Mouse (Mus musculus): ENCODE measurements around the gene Cbll1.

Cbll1 gene

DNA sequence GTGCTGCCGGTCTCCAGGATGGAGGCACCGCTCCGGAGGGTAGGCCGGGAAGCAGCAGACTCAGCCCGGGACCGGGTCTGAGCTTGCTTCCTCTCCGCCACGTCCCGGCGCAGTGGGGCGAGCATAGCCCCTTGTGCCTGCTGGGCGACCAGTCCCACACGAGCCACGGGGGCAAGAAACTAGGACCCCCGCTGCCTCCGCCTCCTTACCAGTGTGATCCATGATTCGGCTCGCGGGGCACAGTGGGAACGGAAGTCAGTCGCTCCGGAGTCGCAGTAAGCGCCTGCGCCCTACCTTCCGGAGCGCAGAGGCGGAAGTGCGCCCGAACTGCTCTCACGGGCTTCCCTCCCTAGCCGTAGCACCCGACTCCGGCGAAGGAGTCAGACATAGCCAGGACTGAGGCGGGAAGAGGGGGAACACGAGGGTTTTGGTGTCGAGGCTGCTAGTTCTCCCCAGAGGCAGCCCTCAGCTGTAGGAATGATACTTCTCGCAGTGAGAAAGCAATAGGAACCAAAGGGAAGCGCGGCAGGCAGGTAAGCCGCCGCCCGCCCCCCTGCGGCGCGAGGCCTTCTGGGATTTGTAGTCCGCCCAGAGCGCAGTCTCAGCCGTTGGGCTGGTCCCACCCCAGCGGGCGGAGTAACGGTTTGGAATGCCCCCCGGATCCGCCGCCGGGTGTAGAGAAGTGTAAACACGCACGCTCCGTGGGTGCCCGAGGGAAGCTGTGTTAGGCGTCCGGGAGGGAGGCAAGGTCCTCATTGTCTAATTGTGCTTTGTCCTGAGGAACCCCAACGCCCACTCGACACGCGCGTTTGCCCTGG is at the start of gene Cbll1:
Gene Cbll1 (minus strand): TSS at position 303 of the 818 bp plus-strand sequence.
- peak; percentile 84 for DNase-seq (ENCODE audit: low read depth, low spot score)

DNA sequence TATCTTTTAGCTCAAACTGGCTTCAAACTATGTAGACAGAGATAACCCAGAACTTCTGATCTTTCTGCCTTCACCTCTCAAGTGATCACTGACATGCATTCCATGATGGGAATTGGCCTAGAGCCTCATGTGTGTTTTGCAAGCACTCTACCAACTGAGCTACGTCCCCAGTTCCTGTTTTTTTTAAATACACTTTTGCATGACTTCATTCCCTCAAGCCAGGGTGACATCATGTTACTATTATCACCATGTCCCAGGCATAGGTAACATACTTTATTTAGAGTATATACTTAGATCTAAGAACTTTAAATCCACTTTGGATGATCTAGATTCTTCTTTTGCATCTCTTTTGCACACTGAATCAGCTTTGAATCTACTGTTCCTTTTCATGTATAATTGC is 46.6 kb upstream of the Cbll1 start:
- DNase-seq (ENCODE audit: low read depth, low spot score): no peak

DNA sequence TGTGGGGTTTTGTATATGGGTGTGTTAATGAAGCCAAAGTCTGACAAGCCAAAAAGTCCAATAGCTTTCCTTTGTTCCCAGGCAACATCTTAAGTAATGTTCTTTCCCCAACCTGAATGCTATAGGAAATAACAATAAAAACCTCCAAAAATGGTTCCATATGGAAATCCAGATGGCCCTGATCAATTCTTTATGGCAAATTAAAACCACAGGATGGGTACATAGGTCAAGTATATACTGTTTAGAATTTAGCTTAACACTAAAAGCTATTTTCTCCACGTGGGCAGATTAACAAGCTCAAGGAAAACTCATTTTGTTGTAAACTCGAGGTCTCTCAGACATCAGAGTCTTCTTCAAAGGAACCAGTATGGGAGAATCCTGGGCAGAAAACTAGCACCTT is 45.8 kb upstream of the Cbll1 start:
- no peak for DNase-seq (ENCODE audit: low read depth, low spot score)

DNA sequence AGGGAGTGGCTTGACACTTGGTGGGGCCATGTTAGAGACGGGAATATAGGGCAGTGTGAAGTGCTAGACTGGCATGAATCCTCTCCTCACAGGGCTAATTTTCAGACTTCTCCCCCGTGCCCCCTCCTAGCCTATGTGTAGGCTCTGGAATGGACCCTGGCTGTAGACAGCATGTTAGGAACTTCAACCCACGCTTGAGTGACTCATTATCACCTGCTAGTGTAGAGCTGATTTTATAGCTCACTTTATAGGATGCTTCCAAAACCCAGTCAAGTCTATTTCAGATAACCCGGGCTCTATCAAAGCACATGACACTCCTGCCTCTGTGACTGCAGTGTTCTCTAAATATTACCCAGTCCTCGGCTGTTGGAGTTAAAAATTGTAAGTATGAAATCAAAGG is 42.1 kb upstream of the Cbll1 start:
- DNase-seq (ENCODE audit: low read depth, low spot score): no peak

DNA sequence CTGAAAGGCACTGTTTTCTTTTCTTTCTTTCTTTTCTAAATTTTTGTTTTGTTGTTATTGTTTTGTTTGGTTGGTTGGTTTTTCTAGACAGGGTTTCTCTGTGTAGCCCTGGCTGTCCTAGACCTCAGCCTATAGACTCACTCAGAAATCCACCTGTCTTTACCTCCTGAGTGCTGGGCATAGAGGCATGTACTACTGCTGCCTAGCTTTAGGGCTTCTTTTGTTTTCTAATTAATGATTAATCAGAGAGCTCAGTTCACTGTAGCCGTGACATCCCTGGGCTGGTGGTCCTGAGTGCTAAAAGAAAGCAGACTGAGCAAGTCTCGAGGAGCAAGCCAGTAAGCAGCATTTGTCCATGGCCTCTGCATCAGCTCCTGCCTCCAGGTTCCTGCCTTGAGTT is 40.4 kb upstream of the Cbll1 start:
- no peak for DNase-seq (ENCODE audit: low read depth, low spot score)

DNA sequence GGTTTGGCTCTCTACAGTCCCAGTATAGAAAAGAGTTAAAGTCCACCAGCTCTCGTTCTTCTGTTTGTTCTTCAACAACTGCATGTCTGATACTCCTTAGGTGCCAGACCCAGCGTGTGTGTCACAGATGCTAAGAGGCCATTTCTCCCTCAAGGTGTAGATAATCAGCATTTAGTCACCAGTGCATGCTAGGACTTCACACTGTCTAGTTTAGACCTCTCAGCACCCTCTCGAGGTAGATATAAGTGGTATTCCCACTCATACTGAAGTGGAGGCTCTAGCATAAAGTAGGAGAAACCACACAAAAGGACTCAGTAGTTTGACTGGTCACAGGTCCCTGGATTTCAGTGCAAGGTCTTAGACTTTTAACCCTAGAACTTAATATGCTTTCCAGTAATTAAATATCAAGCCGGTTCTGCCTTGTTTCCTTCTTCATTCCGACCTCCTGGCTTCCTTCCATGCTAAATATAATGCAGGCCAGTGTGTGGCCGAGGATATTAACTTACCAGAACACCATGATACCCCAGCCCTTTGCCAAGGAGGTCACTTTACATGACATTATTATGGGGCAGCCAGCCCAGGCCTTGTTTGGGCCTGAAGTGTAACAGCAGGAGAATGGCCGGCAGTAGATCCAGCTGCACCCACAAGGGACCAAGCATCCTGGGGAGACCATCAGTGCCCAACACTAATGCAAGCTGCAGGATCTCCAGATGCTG is 38.3 kb upstream of the Cbll1 start:
- DNase-seq (ENCODE audit: low read depth, low spot score): no peak

DNA sequence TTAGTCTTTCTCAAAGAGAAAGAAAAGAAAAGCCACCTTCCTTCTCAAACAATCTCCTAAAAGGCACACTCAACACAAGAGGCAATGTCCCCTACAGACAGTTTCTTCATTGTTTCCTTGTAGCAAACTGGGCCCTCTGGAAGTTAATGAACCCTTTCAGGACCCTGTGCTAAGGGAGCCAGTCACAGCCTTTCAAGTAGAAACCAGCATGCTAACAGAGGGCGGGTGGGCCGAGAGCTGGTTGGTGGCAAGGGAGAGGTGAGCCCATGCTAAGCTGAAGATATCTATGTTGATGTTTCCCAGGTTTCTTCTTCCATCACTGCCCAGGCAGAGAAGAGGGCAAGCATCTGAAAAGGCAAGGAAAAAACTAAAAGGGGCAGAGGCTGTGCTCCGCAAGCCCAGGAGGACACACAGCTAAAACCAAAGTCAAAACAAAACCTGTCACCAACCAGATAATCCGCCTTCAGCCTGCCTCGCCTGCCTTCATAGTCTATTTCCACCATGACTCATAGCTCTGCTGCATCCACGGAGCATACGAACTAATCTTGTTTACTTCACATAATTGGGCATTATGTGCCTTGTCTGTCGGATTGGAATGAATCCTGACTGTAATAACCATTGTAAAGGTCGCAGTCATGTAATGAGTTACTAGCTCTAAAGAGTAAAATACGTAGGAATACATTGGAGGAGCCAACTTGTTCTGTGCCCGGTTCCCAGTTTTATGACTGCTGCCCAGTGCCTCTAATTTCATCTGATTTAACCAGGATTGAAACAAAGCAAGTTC is 34.8 kb upstream of the Cbll1 start:
- no peak for DNase-seq (ENCODE audit: low read depth, low spot score)

DNA sequence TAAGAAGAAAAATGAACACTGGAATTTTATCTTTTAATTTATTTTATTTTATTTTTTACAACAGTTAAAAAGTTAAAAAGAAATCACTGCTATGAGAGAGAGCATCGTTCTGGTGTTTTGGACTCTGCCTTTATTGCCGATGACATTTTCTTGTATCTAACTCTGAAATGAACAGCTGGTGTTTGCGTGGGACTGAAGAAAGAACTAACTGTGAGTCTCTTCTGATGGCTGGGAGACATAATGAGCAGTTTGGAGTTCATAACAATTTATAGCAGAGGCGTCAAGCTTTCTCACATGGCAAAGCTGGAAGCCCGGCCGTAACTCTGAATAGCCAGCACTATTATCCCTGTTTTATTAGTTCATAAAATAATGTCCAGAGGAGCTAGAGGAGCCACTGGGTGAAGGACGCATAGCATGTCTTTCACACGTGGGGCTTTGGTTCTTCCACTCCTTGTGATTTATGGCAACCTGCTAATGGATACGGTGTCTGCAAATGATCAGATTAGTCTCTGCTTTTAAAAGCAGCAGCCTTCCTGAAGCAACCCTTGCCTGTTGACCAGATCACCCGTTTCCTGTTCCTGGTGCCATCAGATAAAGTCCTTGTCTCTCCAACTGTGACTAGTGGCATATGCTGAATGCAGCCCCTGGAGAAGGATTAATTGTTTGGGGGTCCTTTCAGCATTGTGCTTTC is 33.9 kb upstream of the Cbll1 start:
- DNase-seq (ENCODE audit: low read depth, low spot score): no peak

DNA sequence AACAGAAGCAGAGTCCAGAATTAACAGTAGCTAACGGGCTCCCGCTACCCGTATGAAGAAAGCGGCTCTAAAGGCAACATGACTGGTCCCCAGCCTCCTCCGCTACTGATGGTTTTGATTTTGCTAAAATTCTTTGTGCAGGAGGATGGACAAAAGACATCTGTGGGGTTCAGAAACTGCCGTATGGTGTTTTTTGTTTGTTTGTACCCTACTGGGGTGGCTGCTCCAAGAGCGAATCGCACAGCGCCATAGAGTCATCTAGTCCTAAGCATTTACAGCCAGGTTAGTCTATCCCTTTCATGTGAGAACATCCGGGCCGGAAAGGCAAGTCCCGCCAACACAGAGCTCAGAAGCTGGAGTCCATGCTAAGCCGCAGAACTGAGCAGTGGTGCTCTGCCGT is 32.6 kb upstream of the Cbll1 start:
- DNase-seq (ENCODE audit: low read depth, low spot score): no peak

DNA sequence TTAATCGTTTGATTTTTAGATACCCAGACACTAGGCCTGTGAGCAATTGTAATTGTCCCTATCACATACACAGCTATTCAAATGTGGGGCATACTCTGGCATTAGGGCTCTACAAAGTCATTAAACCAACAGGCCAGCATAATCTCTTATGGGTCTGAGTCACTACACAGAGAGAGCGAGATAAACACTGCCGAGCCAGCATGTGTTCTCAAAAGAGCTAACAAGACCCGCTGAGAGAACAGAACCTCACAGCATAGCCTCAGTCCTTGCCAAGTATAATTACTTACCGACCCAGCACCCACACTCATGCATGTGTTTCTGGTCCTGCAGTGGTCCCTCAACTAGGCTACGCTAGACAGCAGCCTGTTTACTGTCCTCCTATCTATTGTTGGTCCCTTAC is 28.0 kb upstream of the Cbll1 start:
- DNase-seq (ENCODE audit: low read depth, low spot score): no peak

DNA sequence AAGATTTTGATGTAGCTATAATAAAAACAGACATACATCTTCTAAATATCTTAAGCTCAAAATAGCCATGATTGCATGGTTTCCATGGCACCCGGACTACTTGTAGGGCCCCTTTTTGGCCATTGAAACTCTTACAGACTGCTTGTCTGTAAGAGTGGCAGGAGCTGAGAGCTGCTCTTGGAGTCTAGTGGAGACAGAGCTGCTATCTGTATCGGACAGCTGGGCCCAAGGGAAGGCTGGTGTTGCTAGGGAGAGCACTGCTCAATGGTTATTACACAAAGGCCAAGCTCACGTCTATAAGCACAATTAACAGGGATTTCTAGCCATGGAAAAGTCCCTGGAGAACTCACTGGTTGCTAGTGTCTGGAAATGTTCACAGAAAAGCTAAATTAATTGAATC is 22.0 kb upstream of the Cbll1 start:
- DNase-seq (ENCODE audit: low read depth, low spot score): no peak

DNA sequence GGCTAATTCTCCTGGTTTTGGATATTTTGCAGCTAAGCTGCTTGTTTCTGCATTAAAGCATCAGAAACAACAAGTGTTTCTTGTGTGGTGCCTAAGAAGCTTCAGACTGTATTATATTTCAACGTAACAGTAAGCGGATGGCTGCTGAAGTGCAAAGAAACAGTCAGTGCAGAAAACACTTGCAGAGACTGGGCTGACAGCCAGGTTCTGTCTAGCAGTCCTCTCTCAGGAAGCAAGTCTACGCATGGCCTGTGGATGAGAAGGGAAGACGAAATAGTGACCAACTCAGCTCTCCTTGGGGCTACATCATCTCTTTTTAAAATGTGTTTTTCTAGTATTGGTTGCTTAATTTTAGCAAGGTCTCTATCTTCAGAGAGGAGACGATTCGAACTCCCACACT is 20.7 kb upstream of the Cbll1 start:
- no peak for DNase-seq (ENCODE audit: low read depth, low spot score)

DNA sequence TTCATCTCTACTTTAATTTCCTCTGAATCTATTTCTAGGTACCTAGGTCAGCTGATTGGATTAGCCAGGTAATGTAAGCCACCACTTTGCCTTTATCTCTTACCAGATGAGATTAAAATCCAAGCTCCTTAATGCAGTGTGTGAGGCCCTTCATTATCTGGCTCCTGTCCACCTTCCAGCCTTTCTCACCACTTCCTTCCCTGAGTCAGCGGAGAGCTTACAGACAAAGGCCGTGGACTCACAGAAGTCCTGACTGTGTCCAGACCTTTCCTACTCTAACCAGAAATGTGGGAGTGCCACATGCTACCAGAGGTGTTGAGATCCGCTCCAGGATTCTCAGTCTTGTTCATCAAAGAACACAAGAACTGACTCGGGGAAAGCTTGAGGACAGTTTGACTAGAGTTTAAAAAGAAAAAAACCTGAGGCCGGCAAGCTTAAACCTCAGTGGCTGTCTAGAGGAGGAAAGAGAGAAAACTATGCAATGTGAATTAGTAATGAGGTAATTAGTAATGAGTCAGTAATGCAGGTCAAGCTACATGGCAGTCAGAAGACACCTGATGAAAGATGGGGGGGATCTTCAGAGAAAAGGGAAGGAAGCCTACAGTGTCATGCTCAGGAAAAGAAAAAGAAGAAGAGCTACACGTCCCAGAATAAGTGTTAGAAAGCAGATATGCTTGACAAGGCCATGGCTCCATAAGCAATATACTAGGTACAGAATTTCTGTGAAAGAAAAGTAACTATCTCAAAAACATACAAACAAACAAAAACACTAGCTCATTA is 14.5 kb upstream of the Cbll1 start:
- DNase-seq (ENCODE audit: low read depth, low spot score): no peak

DNA sequence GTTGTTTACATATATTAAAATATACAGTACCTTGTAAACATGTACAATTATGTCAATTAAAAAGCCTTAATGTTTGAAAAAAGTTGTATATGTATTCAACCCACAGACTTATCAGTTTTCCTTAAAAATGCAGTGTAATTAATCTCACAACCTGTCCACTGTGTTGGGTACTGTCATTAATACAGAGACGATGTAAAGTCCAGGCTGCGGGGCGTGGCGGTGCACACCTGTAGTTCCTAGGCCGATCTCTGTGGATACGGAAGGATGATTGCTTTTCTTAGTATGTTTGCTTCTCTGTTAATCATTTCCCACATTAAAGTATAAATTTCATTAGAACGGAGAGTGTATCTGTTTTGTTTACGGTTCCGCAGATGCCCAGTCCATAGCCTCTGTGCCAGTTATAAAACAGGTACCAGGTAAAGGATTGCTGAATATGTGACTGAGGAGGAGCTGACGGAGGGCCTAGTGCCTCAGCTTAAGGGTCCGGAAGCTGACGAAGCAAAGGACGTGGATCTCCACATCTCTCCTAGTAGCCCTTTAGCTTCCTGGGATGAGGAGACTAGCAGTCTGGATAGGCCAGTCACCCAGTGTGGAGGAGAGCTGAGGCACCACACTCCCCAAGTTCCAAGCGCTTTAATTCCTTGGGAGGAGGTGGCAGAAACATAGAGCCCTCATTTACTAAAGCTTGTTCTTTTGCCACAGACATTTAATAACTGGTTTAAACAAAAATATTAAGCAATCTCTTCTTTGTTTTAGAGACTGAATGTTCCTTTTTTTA is 13.4 kb upstream of the Cbll1 start:
- no peak for DNase-seq (ENCODE audit: low read depth, low spot score)

DNA sequence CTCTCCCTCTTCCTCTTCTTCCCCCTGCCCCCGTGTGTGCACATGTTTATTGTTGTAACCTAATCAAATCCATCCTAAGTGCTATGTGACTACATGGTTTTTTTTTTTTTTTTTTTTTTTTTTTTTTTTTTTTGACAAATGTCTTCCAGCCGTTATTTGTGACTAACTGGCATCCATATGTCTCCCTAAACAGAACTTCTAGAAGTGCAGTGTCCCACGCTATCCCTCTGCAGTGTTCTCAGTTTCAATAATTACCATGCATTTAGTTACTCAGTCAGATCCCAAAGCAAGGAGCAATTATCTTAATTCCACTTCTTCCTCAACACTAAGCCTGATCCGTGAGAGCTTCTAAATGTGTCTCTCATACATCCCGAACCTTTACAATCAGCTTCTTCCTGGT is 11.8 kb upstream of the Cbll1 start:
- DNase-seq (ENCODE audit: low read depth, low spot score): no peak

DNA sequence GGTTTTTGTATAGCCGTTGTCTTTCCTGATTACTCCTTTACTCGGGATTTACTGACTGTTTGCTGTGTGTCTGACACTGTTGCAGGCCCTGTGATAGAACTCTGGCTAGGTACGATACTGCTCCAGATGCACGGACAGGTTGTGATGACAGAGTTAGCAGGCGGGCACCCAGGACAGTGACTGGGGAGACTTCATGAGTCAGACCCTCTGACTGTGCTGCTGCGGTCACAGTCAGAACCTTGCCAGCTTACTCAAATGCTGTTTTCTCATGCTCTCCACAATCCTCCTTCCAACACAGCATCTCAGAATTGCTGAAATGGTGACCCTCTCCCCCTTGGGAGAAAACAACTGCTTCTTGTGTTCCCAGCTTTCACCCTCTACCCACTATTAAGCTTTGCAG is 9.1 kb upstream of the Cbll1 start:
- no peak for DNase-seq (ENCODE audit: low read depth, low spot score)

DNA sequence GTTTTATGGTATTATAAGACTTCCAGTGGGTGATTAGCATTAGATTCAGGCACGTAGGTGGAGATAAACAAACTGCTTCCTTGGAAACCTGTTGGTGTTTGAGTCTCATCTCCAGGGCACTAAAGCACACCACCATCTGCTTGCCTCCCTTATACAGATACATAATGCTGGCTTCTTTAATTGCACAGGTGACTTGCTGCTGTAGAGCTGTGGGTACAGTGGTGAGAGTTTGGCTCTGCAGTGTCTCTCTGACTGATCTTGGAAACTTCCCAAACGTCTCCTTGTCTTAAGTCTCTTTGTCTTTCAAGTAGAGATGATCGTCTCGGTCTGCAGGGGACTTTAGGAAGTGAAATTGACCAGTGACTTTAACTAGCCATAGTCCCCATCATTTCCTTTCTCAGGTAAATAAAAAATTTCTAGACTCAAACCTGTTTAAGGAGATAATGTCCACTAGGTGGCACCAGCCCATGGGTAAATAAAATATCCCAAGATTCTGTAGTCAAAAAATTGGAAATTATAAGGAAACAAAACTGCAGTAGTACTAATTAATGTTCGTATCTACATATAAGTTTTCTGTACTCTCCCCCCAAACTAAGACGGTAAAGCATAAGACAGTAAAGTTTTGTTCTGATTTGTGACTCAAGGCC is 8.4 kb upstream of the Cbll1 start:
- DNase-seq (ENCODE audit: low read depth, low spot score): peak; percentile 32

DNA sequence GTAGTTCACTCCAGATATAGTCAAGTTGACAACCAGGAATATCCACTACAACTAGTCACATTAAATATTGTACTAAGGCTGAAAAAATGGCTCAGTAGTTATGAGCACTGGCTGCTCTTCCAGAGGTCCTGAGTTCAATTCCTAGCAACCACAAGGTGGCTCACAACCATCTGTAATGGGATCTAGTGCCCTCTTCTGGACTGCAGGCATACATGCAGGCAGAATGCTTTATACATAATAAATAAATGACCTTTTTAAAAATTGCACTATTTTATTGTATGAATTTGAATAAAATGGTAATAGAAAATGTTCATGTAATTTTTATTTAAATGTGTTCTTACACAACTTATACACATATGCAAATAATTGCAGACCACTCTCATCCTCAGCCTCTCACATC is 3.8 kb upstream of the Cbll1 start:
- DNase-seq (ENCODE audit: low read depth, low spot score): no peak

DNA sequence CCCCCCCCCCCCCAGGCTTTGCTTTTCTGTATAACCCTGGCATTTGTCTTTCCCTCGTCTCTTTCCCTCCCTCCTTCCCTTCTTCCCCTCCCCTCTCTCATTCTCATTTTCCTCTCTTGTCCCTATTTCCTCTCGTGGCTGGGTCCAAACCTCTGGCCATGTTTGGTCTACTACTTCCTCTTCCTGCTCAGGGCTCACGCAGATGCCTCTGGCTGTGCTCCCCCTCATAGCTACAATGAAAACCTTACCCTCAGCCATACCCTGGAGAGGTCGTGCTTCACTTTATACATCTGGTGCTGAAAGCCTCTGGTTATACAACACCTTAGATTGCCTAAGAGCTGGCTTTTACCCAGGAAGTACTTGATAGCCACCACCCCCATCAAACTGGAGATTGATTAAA is 1.9 kb upstream of the Cbll1 start:
- DNase-seq (ENCODE audit: low read depth, low spot score): no peak

DNA sequence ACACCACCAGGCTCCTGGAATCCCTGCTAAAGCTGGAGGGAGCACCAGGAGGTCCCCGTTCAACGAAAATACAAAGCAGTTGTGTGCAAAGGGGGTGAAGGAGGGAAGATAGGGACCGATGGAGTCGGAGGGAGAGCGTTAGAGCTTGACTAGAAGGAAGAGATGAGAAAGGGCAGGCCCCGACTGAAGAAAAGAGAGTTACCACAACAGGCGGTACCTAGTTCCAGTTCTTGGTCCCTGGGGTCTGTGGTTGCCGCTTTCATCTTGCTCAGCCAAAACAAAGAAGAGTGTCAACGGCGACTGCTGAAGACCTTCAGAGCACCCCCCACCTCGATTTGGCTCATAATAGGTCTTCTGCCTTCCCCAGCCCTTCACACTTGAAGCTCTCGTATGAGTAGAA is 780 bp upstream of the Cbll1 start:
- DNase-seq (ENCODE audit: low read depth, low spot score): no peak

All from retina, postnatal 7 days (tissue).